Mouse (Mus musculus): ENCODE measurements at regions not wholly inside any gene's neighbourhood (a gene's known extent, or its start where the extent isn't known, plus 50 kb on each side); places are given as distances from the start of the nearest gene placed in this dataset.

- Histone ChIP-seq H3K27ac (ENCODE audit: insufficient read depth, low read length) (no peak overlapping the region), H3K4me3 (ENCODE audit: extremely low read depth, insufficient read depth, insufficient read length) (no peak overlapping the region), H3K36me3 (ENCODE audit: control insufficient read depth, insufficient read depth, low read length) (no peaks in the 10 kb centered on the region), H3K4me1 (ENCODE audit: control insufficient read depth, insufficient read depth, insufficient read length) (no peaks in the 10 kb centered on the region), H3K27me3 (ENCODE audit: control insufficient read depth, insufficient read depth, low read length) (no peaks in the 10 kb centered on the region)
- DNase-seq (ENCODE audit: low read depth in 1 of 2, low spot score in 2 of 2), result no peak
- whole genome bisulfite sequencing, result 82% methylated on average over 16 of the region's 16 CpGs
- TF ChIP-seq POLR2A (IDR thresholded peaks at IDR 0.05; ENCODE audit: low read depth, low read length) (no peak), CTCF (IDR thresholded peaks at IDR 0.05; ENCODE audit: extremely low read depth, insufficient read depth, insufficient read length, insufficient replicate concordance) (no peak)
Measured at GRCm38 (mm10) chr6:141041781-141042625, 207.1 kb upstream of the Pde3a start.

- WGBS, result 69% methylated on average over 2 of the region's 2 CpGs
- Histone ChIP-seq H3K36me3 (ENCODE audit: control insufficient read depth, insufficient read depth, low read length) (no peaks in the 10 kb centered on the region), H3K27me3 (ENCODE audit: control insufficient read depth, insufficient read depth, low read length) (no peaks in the 10 kb centered on the region), H3K4me3 (ENCODE audit: extremely low read depth, insufficient read depth, insufficient read length) (no peak overlapping the region), H3K4me1 (ENCODE audit: control insufficient read depth, insufficient read depth, insufficient read length) (no peaks in the 10 kb centered on the region), H3K27ac (ENCODE audit: insufficient read depth, low read length) (no peak overlapping the region)
- TF ChIP-seq CTCF (IDR thresholded peaks at IDR 0.05; ENCODE audit: extremely low read depth, insufficient read depth, insufficient read length, insufficient replicate concordance) (no peak), POLR2A (IDR thresholded peaks at IDR 0.05; ENCODE audit: low read depth, low read length) (no peak)
- DNase-seq (ENCODE audit: low read depth in 1 of 2, low spot score in 2 of 2), result no peak
Measured at GRCm38 (mm10) chr6:141048271-141048670, 200.8 kb upstream of the Pde3a start.

- Histone ChIP-seq H3K36me3 (ENCODE audit: control insufficient read depth, insufficient read depth, low read length) (no peaks in the 10 kb centered on the region), H3K4me3 (ENCODE audit: extremely low read depth, insufficient read depth, insufficient read length) (no peak overlapping the region), H3K4me1 (ENCODE audit: control insufficient read depth, insufficient read depth, insufficient read length) (no peaks in the 10 kb centered on the region), H3K27me3 (ENCODE audit: control insufficient read depth, insufficient read depth, low read length) (no peaks in the 10 kb centered on the region), H3K27ac (ENCODE audit: insufficient read depth, low read length) (no peak overlapping the region)
- 73% methylated on average over 11 of the region's 11 CpGs for WGBS
- DNase-seq (ENCODE audit: low read depth in 1 of 2, low spot score in 2 of 2), result no peak
- no peak for TF ChIP-seq CTCF (IDR thresholded peaks at IDR 0.05; ENCODE audit: extremely low read depth, insufficient read depth, insufficient read length, insufficient replicate concordance)
- TF ChIP-seq POLR2A (IDR thresholded peaks at IDR 0.05; ENCODE audit: low read depth, low read length), result no peak
Measured at GRCm38 (mm10) chr6:141050038-141050684, 198.9 kb upstream of the Pde3a start.

GRCm38 (mm10) chr6:141054026-141054425, 195.0 kb upstream of the Pde3a start:
- 37% methylated on average over 7 of the region's 7 CpGs for WGBS
- Histone ChIP-seq H3K27me3 (ENCODE audit: control insufficient read depth, insufficient read depth, low read length) (no peaks in the 10 kb centered on the region), H3K27ac (ENCODE audit: insufficient read depth, low read length) (no peak overlapping the region), H3K4me3 (ENCODE audit: extremely low read depth, insufficient read depth, insufficient read length) (no peak overlapping the region), H3K4me1 (ENCODE audit: control insufficient read depth, insufficient read depth, insufficient read length) (no peaks in the 10 kb centered on the region), H3K36me3 (ENCODE audit: control insufficient read depth, insufficient read depth, low read length) (no peaks in the 10 kb centered on the region)
- no peak for TF ChIP-seq CTCF (IDR thresholded peaks at IDR 0.05; ENCODE audit: extremely low read depth, insufficient read depth, insufficient read length, insufficient replicate concordance)
- TF ChIP-seq POLR2A (IDR thresholded peaks at IDR 0.05; ENCODE audit: low read depth, low read length), result no peak
- no peak for DNase-seq (ENCODE audit: low read depth in 1 of 2, low spot score in 2 of 2)

GRCm38 (mm10) chr6:141059250-141059916, 189.7 kb upstream of the Pde3a start:
- no peaks in the 10 kb centered on the region for H3K36me3 ChIP-seq (ENCODE audit: control insufficient read depth, insufficient read depth, low read length)
- no peak for DNase-seq (ENCODE audit: low read depth in 1 of 2, low spot score in 2 of 2)
- no peak overlapping the region for H3K27ac ChIP-seq (ENCODE audit: insufficient read depth, low read length)
- no peak overlapping the region for H3K4me3 ChIP-seq (ENCODE audit: extremely low read depth, insufficient read depth, insufficient read length)
- TF ChIP-seq POLR2A (IDR thresholded peaks at IDR 0.05; ENCODE audit: low read depth, low read length) (no peak), CTCF (IDR thresholded peaks at IDR 0.05; ENCODE audit: extremely low read depth, insufficient read depth, insufficient read length, insufficient replicate concordance) (no peak)
- no peaks in the 10 kb centered on the region for H3K4me1 ChIP-seq (ENCODE audit: control insufficient read depth, insufficient read depth, insufficient read length)
- no peaks in the 10 kb centered on the region for H3K27me3 ChIP-seq (ENCODE audit: control insufficient read depth, insufficient read depth, low read length)
- 92% methylated on average over 11 of the region's 11 CpGs for WGBS

- H3K27me3 ChIP-seq (ENCODE audit: control insufficient read depth, insufficient read depth, low read length), result no peaks in the 10 kb centered on the region
- DNase-seq (ENCODE audit: low read depth in 1 of 2, low spot score in 2 of 2), result no peak
- no peaks in the 10 kb centered on the region for H3K36me3 ChIP-seq (ENCODE audit: control insufficient read depth, insufficient read depth, low read length)
- H3K4me1 ChIP-seq (ENCODE audit: control insufficient read depth, insufficient read depth, insufficient read length), result no peaks in the 10 kb centered on the region
- WGBS, result 68% methylated on average over 4 of the region's 4 CpGs
- no peak overlapping the region for H3K4me3 ChIP-seq (ENCODE audit: extremely low read depth, insufficient read depth, insufficient read length)
- no peak overlapping the region for H3K27ac ChIP-seq (ENCODE audit: insufficient read depth, low read length)
- TF ChIP-seq CTCF (IDR thresholded peaks at IDR 0.05; ENCODE audit: extremely low read depth, insufficient read depth, insufficient read length, insufficient replicate concordance), result no peak
- no peak for TF ChIP-seq POLR2A (IDR thresholded peaks at IDR 0.05; ENCODE audit: low read depth, low read length)
Measured at GRCm38 (mm10) chr6:141065724-141066123, 183.3 kb upstream of the Pde3a start.

All from spleen, adult 2 months (tissue).